Mouse (Mus musculus): ENCODE results near the gene Bud13. TPM values are rescaled to one million over a fixed set of nuclear protein-coding genes. Genes with fewer than 3 reads are reported as not detected.

Bud13 gene
- total RNA-seq (2021): 10 to 100 TPM; 10.1 to 12.9 TPM
- long read RNA-seq, experiment 1, transcript Bud13-201 (10 exons, 2,539 nt): major isoform, 15 of 17 reads
- long read RNA-seq, experiment 1, partial matches to known transcripts: 2 of 17 reads
- long read RNA-seq, experiment 1, other reads (novel, unspliced or antisense): 0 of 17 reads
- long read RNA-seq, experiment 2, transcript Bud13-201 (10 exons, 2,539 nt): major isoform, 13 of 21 reads
- long read RNA-seq, experiment 2, partial matches to known transcripts: 6 of 21 reads
- long read RNA-seq, experiment 2, other reads (novel, unspliced or antisense): 2 of 21 reads

DNA sequence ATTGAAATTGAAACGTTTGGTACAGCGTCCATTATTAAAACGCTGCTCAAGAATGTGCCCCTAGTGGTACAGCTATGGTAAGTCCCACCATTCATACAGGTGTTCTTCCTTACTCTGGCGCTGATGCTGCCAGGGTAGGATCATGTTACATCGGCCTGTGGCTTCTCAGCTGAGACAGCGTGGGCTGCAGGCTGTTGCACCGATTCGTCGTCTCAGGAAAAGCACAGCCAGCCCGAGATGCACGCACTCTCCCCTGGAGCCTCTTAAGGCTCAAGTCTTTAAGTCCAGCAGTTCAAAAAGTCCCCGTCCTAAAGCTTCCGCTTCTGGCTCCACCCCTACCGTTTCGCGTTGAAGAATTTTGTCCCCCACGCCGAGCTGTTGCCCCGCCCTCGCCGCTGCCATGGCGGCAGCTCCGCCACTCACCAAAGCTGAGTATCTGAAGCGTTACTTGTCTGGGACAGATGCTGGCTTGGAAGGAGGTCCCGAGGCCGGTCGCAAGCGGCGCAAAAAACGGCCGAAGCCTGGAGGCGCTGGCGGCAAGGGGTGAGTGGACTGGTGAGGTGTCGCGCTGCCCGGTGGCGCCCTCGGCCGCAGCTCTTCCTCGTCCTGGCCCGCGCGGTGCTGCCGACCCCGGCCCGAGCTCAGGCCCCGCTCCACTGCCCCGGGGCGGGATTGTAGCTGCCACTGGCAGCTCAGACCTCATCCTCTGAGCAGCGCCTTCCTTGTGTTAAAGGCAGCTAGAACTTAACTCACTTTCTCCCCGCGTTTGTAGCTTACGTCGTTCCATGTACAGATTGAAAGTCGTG, at the start of gene Bud13:
Gene Bud13 (plus strand): TSS at position 378 of the 806 bp plus-strand sequence.
- peak; percentile 96 for DNase-seq (ENCODE audit: low spot score)

DNA sequence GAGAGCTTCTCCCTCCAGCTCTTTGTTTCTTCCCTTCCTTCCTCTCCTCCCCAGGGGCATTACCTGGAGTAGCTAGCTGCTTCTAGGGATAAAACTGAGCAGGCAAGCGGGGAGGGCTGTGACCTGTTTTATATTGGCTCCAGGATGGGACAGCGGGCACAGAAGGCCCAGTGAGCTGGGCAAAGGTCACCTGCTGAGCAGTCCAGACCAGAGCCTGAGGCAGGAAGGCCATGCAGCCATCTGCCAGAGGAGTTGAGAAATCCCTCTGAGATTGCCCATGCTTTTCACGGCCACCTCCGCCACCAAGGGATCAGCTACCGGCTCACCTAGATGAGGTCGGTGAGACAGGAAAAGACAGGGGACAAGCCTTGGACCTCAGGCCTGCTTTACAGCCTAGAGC, 47.6 kb upstream of the Bud13 start:
- no peak for DNase-seq (ENCODE audit: low spot score)

DNA sequence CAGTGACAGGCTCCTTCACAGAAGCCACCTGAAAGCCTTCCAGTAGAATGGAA, 47.4 kb upstream of the Bud13 start, which contains the start of gene Apoc3:
Gene Apoc3 (minus strand): TSS at position 41 of the 53 bp plus-strand sequence.
- DNase-seq (ENCODE audit: low spot score): no peak

DNA sequence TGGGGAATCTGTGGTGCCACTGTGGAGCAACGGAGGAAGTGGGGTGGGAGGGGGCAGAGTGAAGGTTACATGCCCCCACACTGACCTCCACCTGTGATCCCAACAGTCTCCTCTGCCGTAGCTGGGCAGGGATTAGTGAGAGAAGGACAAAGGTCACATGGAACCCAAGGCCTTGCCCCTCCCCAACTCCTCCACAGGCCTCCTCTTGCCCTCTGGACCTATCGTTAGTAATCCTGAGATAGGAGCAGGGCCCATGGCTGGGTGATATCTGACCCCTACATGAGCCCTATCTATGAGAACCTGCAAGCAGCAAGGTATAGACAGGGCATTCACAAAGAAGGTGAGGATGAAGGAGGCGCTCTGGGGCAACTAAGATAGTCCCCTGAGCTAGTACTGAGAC, 47.2 kb upstream of the Bud13 start:
- no peak for DNase-seq (ENCODE audit: low spot score)

DNA sequence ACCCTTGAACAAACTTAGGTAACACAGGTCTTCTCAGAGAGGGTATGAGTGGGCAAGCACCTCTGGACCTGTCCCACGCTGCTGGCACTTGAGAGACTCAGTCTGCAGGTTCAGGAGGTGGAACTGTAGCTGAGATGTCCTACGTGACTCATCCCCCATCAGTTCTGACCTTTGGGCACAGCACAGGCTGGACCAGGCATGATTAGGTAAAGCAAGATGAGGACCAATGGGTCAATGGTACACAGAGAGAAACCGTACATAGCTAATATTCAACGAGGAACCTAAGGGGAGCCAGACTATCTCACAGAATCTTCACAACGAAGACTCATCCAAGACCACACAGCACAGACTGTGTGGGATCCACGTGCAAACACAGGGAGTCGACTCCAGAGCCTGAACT, 44.0 kb upstream of the Bud13 start:
- no peak for DNase-seq (ENCODE audit: low spot score)

DNA sequence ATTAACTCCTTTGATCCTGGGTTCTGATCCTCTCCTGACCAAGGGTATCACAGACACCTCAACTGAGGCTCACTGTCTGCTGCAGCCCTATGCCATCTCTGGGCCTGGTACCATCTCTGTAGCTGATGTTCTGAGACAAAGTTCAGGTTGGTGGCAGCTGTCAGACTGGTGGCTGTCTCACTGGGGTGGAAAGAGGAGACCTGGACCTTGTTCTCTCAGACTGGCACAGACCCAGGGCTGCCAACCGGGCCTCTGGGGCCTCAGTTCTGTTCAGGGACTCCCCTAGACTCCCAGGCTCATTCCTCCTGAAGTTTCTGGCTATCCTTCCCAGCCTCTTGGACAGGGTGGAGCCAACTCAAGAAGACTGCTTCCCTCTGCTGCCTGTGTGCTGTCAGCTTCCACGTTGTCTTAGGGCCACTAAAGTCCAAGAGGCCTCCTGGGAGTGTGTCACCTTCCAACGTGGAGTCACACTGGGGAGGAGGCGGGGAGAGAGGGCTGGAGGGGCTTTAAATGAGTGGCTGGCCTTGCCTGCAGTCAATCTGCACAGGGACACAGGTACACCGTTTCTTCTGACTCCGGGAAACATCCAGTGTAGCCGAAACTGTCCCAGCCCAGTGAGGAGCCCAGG, 42.2 kb upstream of the Bud13 start, which contains the start of gene Apoa4:
Gene Apoa4 (plus strand): TSS at position 171 of the 628 bp plus-strand sequence.
- DNase-seq (ENCODE audit: low spot score): no peak

DNA sequence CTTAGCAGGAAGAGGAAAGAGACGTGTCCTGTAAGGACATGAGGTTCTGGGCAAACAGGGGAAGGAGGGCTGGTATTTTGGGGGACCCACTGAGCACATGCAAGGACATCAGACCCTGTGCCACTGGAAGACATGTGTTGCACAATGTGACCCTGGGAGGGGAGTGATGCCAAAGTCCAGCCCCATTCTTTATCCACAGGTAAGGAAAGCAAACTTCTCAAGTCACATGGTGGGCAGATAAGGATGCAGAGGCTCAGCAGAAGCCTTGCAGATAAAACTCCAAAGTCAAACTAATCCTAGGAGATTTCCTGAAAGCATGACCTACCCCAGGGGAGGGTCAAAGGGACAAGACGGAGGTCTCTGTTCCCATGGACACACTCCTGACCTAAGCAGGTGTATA, 41.0 kb upstream of the Bud13 start:
- no peak for DNase-seq (ENCODE audit: low spot score)

DNA sequence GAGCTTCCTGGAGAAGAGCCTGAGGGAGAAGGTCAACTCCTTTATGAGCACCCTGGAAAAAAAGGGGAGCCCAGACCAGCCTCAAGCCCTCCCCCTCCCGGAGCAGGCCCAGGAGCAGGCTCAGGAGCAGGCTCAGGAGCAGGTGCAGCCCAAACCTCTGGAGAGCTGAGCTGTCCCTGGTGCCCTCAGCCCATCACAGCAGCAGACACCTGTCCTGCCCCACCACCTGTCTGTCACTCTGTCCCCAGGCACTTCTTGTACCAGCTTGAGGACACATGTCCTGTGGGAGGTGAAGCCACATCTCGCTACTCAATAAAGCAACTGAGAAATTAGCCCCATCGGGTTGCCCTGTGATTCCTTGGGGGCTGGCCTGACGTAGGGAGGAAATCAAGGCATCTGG, 39.7 kb upstream of the Bud13 start:
- no peak for DNase-seq (ENCODE audit: low spot score)

DNA sequence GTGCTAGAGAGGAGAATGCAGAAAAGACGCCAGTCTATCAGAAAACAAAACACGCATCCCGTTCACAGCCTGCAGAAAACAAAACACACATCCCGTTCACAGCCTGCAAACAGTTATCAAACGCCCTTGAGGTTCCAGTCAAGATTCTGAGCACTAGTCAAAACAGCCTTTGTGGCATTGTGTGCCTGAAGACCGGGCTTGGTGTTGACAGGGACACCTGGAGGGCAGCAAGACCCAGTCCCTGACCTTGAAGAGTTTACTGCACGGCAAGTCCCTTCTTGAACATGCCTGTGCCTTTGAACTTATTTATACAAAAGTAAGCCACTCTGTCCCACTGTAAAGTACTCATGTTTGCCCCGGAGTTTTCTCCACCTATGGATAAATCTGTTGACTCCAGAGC, 39.2 kb upstream of the Bud13 start:
- no peak for DNase-seq (ENCODE audit: low spot score)

DNA sequence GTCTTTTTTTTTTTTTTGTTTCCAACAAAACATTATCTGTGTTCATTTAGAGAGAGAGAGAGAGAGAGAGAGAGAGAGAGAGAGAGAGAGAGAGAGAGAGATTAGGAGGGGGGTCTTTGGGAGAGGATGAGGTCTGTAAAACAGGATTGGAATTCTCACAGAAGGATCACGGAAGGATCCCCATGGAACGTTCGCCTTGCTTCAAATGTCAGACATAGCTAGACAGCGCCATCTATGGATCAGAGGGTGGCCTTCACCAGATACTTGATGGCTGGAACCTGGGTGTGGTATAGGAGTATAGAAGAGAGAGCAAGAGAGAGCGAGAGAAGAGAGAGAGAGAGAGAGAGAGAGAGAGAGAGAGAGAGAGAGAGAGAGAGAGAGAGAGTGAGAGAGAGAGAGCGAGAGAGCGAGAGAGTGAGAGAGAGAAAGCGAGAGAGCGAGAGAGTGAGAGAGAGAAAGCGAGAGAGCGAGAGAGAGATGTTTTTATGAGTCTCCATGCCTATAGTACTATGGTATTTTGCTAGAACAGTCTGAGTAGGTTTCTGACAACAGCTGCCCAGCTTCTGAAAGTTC, 36.0 kb upstream of the Bud13 start:
- DNase-seq (ENCODE audit: low spot score): peak; percentile 65

DNA sequence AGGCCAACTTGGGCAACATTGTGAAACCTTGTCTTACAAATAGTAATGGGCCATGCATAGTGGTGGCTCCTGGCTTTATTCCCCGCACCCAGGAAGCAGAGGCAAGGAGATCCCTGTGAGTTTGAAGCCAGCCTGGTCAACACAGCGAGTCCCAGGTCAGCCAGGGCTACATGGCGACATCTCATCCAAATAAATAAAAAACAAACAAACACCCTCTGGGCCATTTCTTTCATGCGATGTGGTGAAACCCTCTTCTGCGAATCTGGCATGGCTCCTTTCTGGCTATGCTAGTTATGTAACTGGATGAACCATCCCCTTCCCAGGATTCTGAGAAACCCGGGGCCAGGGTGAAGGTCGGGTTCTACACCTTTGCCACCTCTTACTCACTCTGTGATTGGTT, 26.6 kb upstream of the Bud13 start:
- no peak for DNase-seq (ENCODE audit: low spot score)

DNA sequence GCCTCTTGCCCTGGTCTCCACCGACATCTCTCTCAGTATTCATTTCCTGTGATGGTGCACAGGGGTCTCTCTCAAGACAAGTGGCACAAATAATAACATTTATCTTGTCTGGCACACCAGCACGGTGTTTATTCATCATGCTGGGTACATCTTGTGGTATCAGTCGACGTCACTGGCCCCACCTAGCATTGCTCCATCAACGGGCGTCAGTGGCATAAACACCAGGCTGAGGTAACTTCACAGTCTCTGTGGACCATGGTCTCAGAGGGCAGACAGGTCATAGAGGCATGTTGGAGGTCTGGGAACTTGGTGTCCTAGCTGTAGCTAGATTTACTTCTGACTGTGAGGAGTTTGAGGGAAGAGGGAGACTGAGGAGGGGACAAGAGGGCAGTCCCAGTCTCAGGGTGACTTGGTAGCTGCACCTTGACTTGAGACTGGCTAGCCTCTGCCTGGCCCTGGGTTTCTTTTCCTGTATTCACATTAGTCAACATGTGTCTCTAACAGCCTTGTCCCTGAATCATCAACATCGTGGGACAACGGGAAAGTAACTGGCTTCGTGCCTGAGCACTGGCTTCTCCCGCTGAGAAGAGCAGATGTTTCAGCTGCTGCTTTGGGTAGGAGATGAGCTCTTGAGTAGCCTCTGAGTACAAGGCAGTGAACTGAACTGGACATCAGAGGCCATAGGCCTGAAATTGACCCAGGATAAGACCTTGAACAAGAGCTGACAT, 26.0 kb upstream of the Bud13 start:
- DNase-seq (ENCODE audit: low spot score): no peak

DNA sequence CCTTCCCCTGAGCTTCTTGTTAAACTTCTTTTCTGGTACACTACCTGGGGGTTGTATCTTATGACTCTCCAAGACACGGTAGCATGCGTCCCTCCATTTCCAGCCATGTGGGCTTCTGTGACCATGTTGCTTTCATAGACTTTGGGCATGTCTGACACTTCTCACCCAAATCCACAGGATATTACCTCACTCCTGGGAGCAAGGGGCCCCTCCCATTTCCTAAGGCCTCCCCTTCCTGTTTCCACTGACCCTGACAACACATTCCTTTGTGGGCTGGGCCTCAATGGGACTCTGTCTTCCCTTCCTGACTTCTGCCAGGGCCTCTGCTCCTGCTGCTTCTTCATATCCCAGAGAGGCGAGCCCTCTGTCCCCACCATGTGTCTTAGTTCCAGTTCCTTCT, 25.3 kb upstream of the Bud13 start:
- DNase-seq (ENCODE audit: low spot score): no peak

DNA sequence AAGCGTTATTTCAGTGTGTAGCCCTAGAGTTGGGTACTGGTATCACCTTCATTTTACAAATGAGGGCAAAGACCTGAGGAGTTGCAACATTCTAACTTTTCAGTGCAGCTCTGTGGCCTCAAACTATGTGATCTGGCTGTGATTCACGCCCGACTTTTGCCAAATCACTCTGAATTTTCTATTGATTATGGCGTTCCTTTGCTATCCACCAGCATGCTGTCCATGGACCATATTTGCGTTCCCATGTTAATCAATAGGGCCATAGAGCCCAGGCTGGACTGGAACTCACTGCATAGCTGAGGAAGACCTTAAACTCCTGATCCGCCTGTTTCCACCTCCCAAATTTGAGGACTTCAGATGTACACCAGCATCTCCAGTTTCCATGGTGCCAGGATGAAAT, 23.7 kb upstream of the Bud13 start:
- DNase-seq (ENCODE audit: low spot score): no peak

DNA sequence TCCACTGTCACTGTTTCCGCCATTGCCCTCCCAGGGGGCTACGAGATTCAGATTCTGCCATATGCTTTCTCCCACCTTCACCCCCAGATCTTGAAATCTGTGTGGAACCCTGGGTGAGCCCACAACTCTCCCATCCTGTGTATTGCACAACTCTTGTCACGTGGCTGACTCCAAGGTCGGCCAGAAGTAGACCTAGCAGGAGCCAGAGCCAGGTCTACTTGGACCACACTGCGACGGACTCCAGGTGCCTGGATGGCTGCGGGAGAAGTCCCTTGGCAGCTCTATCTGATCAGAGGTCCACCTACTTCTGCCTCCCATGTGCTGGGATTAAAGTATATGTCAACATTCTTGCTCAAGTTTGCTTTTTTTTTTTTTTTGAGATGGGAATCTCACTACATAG, 21.7 kb upstream of the Bud13 start:
- DNase-seq (ENCODE audit: low spot score): no peak

DNA sequence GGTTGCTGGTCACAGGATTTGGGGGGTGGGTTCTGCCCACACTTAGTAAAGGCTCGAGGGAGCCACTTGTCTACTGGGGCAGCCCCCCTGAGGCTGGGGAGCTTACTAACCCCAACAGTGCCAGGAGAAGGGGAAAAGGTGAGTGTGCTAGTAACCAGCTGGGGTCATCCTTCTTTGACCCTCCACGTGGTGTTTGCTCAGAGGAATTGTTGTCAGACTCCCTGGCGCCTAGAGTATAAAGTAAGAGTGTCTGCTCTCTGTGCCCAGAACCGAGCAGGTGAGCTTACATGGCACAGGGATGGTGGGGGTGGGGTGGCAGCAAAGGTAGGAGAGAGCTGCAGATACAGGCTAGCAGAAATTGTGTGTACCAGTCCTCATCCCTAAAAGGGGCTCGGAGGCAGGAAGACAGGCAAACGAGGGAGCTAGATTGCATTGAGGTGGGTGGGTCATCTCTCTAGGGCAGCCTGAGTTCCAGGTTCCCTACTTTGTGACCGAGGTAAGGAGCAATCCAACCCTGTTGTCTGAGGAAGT, 14.4 kb upstream of the Bud13 start, which contains the start of gene Apoa5:
Gene Apoa5 (plus strand): TSS at position 291 of the 531 bp plus-strand sequence.
- DNase-seq (ENCODE audit: low spot score): no peak

DNA sequence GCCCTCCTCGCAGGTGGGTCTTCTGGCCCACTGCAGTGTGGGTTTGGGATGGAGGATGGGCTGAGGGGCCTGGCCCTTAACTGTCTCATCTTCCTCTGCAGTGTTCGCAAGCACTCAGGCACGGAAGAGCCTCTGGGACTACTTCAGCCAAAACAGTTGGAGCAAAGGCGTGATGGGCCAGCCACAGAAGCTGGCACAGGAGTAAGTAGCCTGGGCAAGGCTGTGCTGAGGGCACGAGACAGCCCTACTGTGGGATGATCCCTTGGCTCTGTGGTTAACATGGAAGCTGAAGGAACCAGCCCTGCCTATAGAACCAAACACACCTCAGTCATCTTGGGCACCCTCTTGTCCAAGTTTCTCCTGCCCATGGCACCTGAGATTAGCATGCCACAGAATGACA, 13.7 kb upstream of the Bud13 start:
- DNase-seq (ENCODE audit: low spot score): no peak

DNA sequence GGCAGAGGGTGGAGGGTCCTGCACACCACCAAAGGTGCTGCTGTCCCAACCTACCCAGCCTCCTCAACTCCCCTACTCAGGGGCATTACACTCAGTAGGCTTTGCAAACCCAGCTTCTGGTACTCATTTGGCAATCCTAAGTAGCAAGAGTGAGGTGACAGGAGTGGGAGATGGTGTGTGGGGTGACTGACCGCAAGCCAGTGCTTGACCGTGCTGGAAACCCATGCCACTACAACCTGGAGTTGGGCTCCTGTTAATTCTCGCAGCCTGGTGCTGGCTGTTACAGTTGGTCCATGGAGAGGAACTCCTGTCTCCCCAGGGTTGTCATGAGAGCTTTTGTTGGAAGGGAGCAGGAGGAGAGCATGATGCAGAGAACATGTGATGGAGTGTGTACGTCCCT, 12.0 kb upstream of the Bud13 start:
- no peak for DNase-seq (ENCODE audit: low spot score)

DNA sequence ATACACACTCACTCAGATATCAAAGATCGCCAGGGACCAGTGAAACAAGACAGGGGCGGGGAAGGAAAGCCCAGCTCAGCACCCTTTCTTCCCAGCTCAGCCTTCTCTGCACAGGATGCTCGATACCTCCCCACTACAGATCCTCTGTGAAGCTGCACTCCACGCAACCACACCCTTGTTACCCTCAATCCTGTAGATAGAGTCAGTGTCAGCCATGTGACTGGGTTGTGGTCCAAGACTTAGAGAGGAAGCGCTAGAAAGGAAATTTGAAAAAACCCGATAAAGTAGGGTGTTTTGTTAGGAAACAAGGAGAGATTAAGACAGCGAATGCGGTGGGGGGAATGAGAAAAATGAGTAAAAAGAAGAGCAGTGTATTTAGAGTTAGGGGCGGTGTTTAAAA, 10.7 kb upstream of the Bud13 start:
- no peak for DNase-seq (ENCODE audit: low spot score)

DNA sequence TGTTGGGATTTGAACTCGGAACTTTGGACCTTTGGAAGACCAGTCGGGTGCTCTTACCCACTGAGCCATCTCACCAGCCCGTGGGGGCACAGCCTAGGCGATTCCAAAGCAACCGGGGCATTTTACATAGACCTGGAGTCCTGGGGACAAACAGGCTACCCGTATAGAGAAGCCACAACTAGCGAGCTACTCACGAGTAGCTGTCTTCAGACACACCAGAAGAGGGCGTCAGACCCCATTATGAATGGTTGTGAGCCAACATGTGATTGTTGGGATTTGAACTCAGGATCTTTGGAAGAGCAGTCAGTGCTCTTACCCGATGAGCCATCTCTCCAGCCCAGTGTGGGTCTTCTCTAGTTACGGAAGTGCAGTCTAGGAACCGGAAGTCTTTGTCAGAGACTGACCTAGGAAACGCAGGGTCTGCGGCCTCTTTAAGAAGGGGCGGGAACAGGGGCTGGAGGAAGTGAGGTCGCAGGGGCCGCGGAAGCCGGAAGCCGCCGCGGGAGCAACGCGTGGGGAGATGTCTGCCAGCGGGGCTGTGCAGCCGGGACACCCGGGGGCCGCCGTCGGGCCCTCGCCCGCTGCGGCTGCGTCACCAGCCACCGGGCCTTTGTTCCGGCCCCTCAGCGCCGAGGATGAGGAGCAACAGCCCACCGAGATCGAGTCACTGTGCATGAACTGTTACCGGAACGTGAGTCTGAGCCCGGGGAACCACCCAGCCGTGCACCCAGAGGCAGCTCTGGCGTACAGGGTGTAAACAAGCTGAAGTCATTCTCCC, 9.9 kb upstream of the Bud13 start, which contains the start of gene Zpr1:
Gene Zpr1 (plus strand): TSS at position 388 of the 778 bp plus-strand sequence.
- DNase-seq (ENCODE audit: low spot score): peak; percentile 89

DNA sequence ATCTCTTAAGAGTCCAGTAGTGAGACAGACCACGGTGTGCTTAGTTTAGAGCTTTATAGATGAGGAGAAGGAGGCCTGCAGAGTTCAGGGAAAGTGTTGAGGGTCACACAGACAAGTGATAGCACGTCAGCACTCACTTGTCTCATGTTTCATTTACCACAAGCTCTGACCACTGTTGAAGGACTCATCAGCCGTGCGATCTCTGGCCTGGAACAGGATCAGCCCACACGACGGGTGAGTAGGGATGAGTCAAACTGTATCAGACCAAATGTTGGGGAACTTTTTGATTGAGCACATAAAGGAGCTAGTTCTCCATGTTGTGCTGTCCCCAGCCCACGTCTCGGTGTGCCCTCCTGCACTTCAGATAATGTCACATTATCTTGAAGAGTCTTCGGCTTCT, 8.3 kb upstream of the Bud13 start:
- no peak for DNase-seq (ENCODE audit: low spot score)
